Mouse (Mus musculus): Measurements from ENCODE around the gene Hpse2. TPM values are rescaled to one million over a fixed set of nuclear protein-coding genes. Genes with fewer than 3 reads are reported as not detected.

Gene Hpse2
- polyA plus RNA-seq, 1 experiment from 2014 or later, result 0.24 TPM

- no peaks in the 10 kb centered on the region for H3K4me1 ChIP-seq (ENCODE audit: control insufficient read depth, insufficient read depth, low read length)
- no peak for ATAC-seq
- no peaks in the 10 kb centered on the region for H3K9me3 ChIP-seq (replicated peaks; ENCODE audit: control insufficient read depth, low read length, poor library complexity, severe bottlenecking)
- no peaks in the 10 kb centered on the region for H3K36me3 ChIP-seq (ENCODE audit: control insufficient read depth, insufficient read depth, low read length)
- no peaks in the 10 kb centered on the region for H3K27me3 ChIP-seq (ENCODE audit: control insufficient read depth, insufficient read depth, low read depth, low read length)
- H3K9ac ChIP-seq (ENCODE audit: low read depth, low read length), result no peak overlapping the region
- no peak overlapping the region for H3K4me3 ChIP-seq (ENCODE audit: low read depth, low read length)
- no peak overlapping the region for H3K4me2 ChIP-seq (ENCODE audit: low read length)
- H3K27ac ChIP-seq (ENCODE audit: low read length), result no peak overlapping the region
- WGBS, result 95% methylated on average over 6 of the region's 6 CpGs
These were observed 648.4 kb downstream of the Hpse2 start for GRCm38 (mm10) chr19:42739734-42740133.

GRCm38 (mm10) chr19:42737753-42738152 is 650.4 kb downstream of the Hpse2 start:
- H3K4me3 ChIP-seq (ENCODE audit: low read depth, low read length), result no peak overlapping the region
- H3K4me1 ChIP-seq (ENCODE audit: control insufficient read depth, insufficient read depth, low read length), result no peaks in the 10 kb centered on the region
- H3K9me3 ChIP-seq (replicated peaks; ENCODE audit: control insufficient read depth, low read length, poor library complexity, severe bottlenecking), result no peaks in the 10 kb centered on the region
- H3K9ac ChIP-seq (ENCODE audit: low read depth, low read length), result no peak overlapping the region
- 59% methylated on average over 9 of the region's 9 CpGs for WGBS
- no peaks in the 10 kb centered on the region for H3K36me3 ChIP-seq (ENCODE audit: control insufficient read depth, insufficient read depth, low read length)
- H3K27ac ChIP-seq (ENCODE audit: low read length), result no peak overlapping the region
- H3K27me3 ChIP-seq (ENCODE audit: control insufficient read depth, insufficient read depth, low read depth, low read length), result no peaks in the 10 kb centered on the region
- no peak for ATAC-seq
- H3K4me2 ChIP-seq (ENCODE audit: low read length), result no peak overlapping the region

Other genes with a start within 250 kb of the Hpse2 start
- 2.1 and 2.7 TPM in 2 replicates for gene Cnnm1, start 52.1 kb upstream of the Hpse2 start, polyA plus RNA-seq (2015; fragmentation: Nextera tagmentation; extraction: Ambion mirVana)
- 107 and 113 TPM in 2 replicates for gene Got1, start 136.2 kb upstream of the Hpse2 start, polyA plus RNA-seq (2015; fragmentation: Nextera tagmentation; extraction: Ambion mirVana)
- gene Nkx2-3, start 224.0 kb upstream of the Hpse2 start, polyA plus RNA-seq (2015; fragmentation: Nextera tagmentation; extraction: Ambion mirVana), result 0.51 and 0.55 TPM in 2 replicates